Comparison of ENCODE assay signal across 8 mouse cellular contexts in the genomic region with DNA sequence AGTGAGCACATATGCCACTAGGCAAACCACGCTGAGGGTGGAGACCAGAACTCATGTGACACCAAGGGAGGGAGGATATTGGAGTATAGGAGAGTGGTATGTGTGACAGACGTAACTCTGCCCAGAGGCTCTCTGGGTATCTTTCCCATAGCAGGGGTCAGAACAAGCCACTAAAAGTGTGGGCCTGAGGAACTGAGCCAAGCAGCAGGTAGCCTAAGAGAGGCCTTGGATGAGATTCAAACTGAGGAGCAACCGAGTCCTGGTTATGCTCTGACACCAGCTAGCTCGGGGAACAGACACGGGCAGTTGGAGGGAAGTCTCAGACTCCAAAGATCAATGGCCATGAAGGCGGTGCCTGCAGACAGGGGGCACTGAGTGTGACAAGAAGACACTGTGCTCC.
"Had no signal": no experiment of that assay in that cellular context is flagged by ENCODE, and none has a peak within 500 bp of the region (broad histone marks: within the 10 kb centered on the region; RNA-seq: fewer than 3 reads in every experiment).

No protein-coding gene starts in this region.

- DNase-seq: kidney, postnatal 25 days; layer of hippocampus, adult 9-11 months; liver; lung, adult 18-20 months; lung, postnatal 10 days; lung, postnatal 36 days; thymus, adult 18-20 months; thymus, postnatal 36 days had no signal
